Mouse (Mus musculus) layer of hippocampus, adult 11-12 months (tissue): Measurements from ENCODE around the gene Iqcb1.
"Not testable (repeated sequence)": the region's sequence is repeated elsewhere in the genome, so short reads cannot be mapped to it uniquely, and the experiment has no call there.

Experiments used
- DNase-seq: peaks from one replicate; pipeline ENCODE4 v3.0.0; 2022; ENCODE audit warnings: low spot score

Gene Iqcb1

DNA sequence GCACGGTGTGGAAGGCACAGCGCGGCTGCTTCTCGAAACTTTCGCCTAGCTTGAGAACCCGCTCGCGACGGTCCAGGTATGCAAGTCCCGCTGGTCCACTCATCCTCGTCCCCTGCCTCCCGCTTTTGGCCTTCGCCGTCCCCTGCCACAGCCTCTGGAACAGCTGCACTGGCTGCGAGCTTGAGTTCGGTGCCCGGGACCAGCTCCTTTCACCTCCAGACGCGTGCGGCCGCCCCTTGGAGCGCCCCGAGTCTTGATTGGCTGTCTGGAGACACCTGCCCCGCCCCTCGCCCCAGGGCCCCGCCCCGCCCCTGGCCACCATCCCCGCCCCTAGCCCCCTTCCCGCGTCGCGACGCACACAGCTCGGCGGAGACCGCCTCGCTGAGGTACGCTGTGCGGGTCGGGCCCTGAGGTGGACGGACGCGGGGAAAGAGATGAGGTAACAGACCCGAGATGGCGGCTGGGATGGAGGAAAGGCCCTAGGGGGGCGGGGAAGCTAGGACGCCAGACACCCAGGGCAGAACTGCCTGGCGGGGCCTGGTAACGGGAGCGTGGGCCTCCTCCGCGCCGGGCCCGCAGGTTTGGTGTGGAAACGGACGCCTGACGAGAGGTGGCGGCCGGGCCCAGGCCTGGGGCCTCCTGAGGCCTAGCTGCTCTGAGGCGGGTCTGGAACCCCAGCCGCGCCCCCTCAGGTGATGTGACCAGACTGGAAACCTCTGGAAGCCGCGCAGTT lies at the start of gene Iqcb1:
Iqcb1 (plus strand) TSS at position 332 of the 733 bp plus-strand sequence.
- DNase-seq: peak; percentile 80

DNA sequence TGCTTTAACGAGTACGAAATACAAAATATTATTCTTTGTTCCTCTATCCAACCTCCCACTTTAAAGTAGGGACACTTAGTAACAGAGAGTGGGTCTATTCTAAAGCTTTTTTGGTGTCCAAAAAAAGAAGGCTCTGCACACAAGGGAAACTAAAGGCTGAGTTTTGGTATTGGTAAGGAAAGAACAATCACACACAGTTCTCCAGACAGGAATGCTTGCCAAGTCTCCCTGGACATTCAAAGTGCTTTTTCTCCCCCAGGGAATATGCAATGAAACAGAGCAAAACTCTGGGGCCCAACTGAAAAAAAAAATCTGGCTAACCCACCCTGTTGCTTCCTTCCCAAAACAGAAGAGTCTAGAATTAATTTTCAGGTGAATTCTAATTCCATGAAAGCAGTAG lies 44.0 kb upstream of the Iqcb1 start:
- DNase-seq: peak; percentile 12

DNA sequence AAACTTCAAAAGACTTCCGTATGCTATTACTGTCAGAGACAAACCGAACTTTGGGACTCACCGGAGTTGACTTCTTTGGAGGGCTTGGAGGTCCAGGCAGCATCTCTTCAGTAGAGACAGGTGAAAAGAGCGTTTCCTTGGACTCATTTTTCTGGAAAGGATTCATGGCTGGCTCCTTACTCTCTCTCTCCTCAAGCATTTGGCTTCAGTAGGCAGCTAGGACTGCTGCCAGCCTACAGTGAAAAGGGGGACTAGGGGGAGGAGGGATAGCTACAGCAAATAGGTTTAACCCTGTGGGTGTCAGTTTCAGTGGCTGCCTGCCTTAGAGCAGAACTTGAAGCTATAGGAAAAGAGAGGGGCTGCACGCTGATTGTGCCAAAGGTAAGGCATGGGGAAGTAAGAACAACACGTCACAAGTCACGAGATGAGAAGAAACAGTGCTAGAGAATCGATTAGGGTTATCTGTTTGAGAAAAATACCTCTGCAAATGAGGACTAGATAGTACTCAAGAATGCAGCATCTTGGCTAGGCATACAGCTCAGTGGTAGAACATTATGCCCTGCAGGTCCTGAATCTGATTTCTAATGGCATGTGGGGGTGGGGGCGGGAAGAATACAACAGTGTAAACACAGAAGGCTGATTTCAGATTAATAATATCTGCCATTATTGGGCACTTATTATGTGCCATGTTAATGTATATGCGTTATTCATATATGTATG lies 43.4 kb upstream of the Iqcb1 start, which contains the start of gene Slc15a2:
Slc15a2 (minus strand) TSS at position 369 of the 720 bp plus-strand sequence.
- DNase-seq: peak; percentile 20

DNA sequence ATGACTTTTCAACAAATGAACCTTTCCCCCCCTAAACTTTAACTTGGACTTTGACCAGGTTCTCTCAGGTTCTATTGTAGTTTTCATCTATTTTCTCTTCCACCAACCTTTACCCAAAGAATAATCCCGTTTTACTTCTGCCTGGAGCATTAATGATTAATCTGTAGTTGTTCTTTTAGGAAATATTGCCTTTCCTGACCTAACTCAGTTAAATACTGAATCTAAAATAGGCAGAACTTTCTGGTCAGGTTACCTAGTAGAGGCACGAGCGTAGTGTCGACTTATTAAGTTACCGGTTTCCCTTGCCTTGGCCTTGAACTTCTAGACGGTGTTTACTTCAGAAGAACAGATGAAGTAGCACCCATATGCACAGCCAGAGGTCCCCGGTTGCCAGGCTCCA lies 41.7 kb upstream of the Iqcb1 start:
- DNase-seq: no peak

DNA sequence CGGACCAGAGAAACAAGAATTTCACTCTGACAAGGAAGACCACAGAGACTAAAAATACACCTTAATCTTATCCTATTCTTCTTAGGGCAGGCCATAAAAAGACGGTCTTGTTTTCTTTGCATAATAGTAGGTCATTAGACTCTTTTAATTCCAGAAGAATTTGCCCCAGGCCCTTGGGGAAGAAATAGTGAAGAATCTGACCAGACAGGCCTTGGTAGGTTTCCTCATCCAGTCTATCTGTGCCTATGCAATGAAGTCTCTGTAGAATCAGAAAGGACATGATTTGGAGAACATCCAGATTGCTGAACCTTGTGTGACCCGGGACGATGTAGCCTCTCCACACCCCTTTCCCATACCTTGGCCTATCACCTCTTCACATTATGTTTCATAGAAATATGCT lies 38.0 kb upstream of the Iqcb1 start:
- no peak for DNase-seq

DNA sequence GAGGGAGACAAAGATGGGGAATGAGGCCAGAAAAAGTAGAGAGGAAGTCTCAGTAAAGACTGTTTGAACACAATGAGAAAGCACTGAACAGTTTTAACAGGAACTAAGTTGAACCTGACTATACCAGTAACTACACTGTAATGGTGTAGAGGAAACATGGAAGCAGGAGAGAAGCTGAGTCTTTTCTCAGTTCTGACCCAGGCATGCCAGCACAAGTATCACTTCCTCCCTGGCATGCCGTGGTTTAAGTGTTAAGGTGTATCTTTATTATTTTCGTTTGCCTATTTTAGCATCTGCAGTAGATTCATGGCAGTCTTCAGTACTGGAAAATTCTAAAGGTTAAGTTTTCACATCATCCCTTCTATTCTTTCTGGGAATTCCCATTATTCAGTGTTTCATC lies 33.2 kb upstream of the Iqcb1 start:
- DNase-seq: no peak

DNA sequence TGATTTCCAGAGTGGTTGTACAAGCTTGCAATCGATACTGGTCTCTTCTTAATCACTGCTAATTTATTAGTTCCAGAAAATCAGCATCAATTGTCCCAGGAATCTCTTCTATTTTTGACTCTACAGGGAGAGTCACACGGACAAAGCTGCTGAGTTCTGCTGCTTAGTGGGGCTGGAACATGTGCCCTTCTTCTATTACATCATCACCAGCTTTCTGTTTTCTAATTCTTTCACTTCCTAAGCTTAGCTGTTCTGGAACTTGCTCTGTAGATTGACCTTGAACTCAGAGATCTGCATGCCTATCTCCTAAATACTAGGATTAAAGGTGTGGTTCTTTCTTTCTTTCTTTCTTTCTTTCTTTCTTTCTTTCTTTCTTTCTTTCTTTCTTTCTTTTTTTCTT lies 29.9 kb upstream of the Iqcb1 start:
- no peak for DNase-seq

DNA sequence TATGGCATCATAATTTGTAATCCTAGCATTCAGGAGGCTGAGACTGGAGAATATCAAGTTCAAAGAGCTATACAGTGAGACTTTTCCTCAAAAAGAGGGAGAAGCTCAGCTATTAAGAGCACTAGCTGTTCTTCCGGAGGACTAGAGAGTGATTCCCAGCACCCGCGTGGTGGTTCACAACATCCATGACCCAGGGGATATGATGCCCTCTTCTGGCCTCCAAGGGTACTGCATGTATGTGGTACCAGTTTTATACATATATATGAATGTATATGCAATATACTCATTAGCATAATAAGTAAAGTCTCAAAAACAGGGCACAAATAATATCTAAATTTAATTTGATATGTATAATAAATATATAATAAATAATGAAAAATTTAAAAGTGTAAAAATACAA lies 25.8 kb upstream of the Iqcb1 start:
- DNase-seq: no peak

DNA sequence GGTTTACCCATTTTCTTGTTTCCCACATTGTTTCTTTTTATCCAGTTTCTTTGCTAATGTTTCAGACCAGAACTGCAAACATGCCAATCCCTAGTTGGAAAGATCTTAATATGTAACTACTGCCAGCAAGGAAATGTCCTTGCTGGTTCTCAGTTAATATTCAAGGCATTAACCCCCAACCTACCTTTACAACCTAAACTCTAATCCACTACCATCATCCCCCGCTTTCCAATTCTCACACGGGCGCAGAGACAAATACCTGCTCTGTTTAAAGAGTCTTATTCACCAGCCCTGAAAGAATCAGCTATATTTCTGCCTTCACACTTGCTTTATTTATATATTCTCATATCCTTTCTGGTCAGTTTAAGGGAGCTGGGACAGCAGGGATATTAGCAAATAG lies 19.6 kb upstream of the Iqcb1 start:
- DNase-seq: no peak

DNA sequence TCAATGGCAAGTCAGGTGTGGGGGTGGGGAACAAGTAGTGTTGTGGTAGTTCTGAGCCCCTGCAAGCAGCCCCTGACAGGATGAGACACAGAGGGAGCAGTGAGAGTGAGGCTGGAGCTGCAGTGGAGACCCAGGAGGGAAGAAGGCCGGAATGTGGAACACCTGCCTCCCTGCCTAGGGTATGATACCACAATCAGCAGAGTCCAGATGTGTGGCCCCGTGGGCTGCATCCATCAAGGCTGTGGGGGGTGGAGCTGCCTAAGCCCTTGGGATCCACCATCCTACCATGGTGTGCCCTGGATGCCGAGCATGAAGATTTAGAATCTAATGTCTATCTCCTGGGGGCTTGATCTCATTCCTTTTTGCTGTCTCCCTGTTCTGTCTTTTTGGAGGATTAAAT lies 14.5 kb upstream of the Iqcb1 start:
- DNase-seq: no peak

DNA sequence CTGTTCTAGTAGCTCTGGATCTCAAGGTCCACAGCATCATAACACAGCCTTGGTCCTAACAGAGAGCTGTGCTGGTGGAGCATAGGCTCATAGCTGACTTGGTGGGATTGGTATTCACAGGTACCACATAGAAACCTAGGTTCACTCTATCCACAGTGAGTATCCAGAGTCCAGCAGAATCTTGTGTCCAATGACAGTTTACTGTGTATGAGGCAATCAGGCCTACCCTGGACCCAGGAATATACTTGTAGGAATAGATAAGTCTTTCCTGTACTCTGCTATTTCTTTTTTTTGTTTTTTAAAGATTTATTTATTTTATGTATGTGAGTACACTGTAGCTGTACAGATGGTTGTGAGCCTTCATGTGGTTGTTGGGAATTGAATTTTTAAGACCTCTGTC lies 11.3 kb upstream of the Iqcb1 start:
- no peak for DNase-seq

DNA sequence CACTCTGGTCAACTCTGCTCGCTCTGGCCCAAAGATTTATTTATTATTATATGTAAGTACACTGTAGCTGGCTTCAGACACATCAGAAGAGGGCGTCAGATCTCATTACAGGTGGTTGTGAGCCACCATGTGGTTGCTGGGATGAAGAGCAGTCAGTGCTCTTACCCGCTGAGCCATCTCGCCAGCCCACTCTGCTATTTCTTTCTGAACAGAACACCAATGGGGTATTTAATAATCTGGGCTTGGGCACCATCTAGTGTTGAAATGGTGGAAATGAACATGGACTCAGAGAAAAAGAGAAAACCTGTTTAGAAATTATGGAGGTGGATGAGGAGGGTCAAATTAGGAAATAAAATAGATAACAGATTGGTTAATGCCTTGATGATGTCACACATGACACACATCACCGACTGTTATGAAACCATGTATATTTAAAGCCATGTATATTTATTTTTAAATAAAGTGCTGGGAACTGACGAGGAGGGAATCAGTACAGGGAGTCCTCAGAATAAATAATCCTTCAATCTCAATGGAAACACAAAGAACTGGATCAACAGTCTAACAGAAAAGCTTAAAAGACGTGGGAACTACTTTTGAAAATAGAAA lies 10.8 kb upstream of the Iqcb1 start:
- DNase-seq: peak; percentile 89

DNA sequence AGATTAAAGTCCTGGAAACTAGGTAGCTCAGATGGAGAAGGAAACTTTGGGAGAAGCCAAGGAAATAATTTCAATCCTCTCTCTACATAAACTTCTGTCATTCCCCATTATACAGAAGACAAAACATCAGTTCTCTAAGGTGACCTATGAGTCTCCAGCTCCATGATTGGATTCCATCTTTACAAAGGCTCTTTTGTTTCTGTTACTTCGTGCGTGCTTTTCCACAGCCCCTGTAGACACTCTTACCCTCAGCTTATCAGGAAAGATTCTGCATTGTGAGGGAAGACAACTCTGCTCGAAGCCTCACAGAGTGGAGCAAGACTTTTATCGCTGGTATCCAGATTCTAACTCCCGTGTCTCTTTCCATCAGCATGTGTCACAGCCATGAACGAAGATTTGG lies 8.2 kb upstream of the Iqcb1 start:
- no peak for DNase-seq

DNA sequence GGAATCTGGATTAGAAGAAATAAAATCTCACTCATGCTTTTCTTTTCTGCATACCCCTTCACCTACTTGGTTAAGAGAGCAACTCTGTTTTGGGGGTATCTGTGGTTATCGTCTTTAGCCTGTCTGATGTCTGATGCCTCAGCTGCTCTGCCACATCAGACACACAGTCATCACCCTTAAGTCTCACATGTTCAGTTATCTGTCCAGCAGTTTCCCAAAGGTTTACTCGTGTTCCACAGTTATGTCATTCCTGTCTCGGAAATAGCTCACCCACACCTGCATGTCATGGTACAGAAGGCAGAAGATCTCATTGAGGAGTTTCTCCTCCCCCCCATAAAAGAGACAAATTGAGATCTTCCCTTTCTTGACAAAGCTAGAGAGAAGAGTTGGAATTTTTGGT lies 7.4 kb upstream of the Iqcb1 start:
- DNase-seq: no peak

DNA sequence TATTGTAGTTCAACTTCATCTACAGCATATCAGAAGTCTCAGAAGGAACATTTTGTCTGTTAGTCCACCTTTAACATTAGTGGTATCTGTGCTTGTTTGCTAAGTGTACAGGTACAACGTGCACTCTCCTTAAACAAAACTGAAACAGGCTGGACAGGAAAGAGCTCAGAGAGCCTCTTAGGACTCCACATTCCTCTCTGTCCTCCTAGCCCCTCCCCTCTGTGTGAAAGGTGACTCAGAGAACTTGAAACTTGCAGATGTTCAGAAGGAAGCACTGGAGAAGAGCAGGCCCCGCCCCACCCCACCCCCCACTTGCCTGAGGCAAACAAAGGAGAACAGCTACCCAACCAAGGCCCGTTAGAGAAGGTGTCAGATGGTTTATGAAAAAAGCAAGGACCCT lies 6.7 kb upstream of the Iqcb1 start:
- no peak for DNase-seq

DNA sequence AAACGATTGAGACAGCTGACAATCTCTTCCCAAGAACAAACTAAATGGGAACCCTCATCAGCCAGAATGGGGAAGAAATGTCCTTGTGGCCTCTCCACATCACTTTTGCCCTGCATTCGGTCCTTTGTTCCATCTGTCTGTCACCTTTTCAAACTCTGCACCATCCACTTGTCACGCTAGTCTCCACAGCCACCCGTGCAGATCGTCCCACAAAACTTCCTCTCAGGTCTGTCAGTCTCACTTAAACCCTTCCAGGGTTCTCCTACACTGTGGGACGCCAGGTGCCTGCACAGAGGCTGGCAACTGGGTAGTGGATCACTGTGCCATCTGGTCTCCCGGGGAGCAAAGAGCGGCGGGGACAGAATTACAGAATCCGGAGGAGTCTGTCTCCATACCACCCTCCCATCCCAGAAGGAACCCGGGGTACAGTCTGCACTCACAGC lies 553 bp upstream of the Iqcb1 start:
- no peak for DNase-seq

DNA sequence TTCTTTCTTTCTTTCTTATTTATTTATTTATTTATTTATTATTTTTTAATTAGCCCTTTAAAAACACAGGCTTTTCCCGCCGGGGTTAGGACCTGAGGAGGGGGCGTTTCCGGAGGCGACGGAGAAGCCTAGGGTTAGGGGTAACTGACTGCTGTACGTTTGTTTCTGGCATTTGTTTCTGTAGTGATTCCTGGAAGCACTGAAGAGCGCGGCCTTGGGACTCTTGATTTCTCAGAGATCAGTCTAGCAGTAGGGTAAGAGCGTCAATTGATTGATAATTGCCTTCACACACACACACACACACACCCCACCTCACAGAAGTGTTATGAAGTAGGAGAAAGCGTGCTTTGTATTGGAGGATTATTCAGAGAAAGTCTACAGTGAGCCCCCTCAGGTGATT lies 635 bp downstream of the Iqcb1 start:
- no peak for DNase-seq

DNA sequence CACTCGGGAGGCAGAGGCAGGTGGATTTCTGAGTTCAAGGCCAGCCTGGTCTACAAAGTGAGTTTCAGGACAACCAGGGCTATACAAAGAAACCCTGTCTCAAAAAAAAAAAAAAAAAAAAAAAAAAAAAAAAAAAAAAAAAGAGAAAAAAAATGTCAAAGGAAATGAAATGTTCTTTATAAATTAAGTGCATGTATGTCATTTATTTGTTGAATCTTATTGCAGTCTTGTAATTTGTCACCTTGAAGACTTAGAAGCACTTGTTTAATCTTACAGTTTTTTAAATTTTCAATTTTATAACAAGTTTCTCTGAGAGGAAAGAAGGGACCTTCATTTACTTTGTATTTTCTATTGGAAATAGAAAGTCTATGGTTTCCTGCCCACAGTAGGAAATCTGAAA lies 18.7 kb downstream of the Iqcb1 start:
- DNase-seq: not testable (repeated sequence)

DNA sequence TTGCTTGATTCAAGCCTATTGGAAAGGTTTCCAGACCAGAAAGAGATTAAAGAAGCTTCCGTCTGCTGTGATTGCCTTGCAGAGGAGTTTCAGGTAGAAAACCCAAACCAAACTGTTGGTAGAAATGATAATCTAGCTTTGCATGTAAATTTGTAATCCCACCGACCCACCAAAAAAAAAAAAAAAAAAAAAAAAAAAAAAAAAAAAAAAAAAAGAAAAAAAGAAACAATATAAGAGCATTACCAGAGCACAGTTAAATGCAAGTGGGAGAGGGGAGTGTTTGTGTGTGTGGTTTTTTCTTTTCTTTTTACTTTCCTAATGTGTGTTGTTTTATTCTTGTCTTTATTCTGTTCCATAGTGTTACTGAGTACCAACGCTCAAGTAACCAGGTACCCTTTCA lies 23.0 kb downstream of the Iqcb1 start:
- DNase-seq: no peak

DNA sequence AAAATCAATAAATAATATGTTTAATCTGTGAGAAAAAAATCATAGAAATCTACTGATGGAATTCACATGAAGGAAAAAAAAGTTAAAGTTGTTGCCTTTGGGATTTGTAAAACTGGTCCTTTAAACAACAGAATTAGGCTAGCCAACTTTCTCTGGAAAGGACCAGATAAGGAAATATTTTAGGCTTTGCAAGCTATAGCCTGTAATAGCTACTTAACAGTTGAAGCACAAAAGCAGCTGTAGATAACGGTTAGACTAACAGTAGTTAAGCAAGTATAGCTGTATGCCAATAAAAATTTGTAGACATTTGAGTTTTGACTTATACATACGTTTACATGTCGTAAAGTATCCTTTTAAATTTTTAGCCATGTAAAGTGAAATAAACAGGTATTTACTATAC lies 35.4 kb downstream of the Iqcb1 start:
- DNase-seq: no peak

DNA sequence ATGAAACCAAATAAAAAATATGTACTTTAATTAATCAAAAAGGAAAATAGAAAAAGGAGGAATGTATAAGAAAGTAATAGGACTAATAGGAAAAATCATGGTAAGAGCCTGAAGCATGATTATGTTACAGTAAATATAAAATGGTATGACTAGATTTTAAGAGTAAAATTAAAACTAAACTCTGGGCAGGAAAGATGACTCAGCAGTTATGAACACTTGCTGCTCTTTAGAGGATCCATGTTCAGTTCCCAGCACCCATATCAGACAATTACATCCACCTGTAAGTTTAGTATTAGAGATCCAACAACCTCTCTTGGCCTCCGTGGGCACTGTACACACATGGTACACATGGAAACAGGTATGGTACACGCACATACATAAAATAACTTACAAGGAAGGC lies 41.3 kb downstream of the Iqcb1 start:
- DNase-seq: no peak

DNA sequence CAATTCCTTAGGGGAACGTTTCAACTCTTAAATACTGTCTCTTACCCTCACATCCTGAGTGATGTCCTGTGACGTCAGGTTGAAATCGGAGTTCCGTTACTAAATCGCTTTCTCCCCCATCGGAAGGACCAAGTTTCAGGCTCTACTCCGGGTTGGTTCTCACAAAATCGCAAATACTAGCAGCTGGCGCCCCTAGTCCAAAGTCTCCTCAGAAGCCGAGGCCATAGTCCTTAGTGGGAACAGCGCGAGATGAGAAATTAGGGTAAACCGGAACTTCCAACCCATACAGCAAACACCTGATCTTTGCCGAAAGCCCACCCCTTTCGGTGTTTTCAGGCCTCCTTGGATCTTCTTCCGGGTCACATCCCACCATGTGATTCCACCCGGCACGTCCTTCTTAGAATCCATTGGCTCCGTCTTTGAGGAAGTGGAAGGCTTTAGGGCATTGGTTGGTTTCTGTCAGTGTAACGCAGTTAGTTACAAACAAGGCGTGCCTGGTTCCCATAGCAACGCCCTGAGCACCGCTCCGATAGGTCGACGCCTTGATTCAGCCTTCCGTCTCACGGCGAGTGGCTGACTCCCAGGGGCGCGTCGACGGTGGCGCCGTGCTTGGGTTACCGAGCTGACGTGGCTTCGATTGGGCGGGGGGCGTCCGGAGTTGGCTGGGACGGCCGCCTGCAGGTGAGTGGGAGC lies 46.5 kb downstream of the Iqcb1 start, which contains the start of the genes Eaf2 and Golgb1:
Eaf2 (minus strand) TSS at position 421 of the 693 bp plus-strand sequence.
Golgb1 (plus strand) TSS at position 558 of the 693 bp plus-strand sequence.
- peak; percentile 99 for DNase-seq
